Mouse (Mus musculus) heart, postnatal 25 days (tissue): Measurements from ENCODE around the gene Myadm. TPM values are rescaled to one million over a fixed set of nuclear protein-coding genes. Genes with fewer than 3 reads are reported as not detected.
A peak's percentile ranks its signal among the peaks of the same experiment; 100 is the strongest.
"Not testable (repeated sequence)": the region's sequence is repeated elsewhere in the genome, so short reads cannot be mapped to it uniquely, and the experiment has no call there.

Source experiments
- DNase-seq: peaks from one replicate; pipeline ENCODE4 v3.0.0; 2022; ENCODE audit warnings: low spot score
- intact Hi-C: fragments of 180-260 bp; cut with DNase I; formaldehyde crosslinking; loops from one replicate; pipeline ENCODE4 v1.15.1; 2025
- total RNA-seq, 2 experiments: library from RNA; stranded (reverse); gene quantifications; 2 replicates each; pipeline ENCODE4 v1.2.3; 2021

Gene Myadm
- total RNA-seq, 2 experiments from 2014 or later = 157 to 191 TPM

- intact Hi-C loops = no loop called here
- no peak for DNase-seq
Measured at GRCm38 (mm10) chr7:3286036-3286435, 2.8 kb upstream of the Myadm start.

DNA sequence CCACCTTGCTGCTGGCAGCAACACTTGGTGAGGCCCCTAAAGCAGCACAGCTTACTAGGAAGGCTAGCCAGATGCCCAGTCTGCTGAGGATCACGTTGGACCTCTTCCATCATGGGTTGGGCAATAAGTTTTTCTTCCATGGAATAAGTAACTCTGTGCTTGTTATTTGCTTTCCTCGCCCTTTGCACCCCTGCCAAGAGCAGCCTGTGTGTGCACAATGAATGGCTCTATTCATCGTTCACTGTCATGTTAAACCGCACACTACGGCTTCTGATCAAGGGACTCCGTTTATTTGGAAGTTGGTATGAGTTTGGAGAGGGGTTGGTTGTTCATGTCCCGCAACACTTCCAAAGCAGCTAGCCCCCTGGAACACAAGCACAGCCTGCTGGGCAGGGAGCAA is 1.7 kb upstream of the Myadm start:
- no peak for DNase-seq
- intact Hi-C loops = no loop called here

DNA sequence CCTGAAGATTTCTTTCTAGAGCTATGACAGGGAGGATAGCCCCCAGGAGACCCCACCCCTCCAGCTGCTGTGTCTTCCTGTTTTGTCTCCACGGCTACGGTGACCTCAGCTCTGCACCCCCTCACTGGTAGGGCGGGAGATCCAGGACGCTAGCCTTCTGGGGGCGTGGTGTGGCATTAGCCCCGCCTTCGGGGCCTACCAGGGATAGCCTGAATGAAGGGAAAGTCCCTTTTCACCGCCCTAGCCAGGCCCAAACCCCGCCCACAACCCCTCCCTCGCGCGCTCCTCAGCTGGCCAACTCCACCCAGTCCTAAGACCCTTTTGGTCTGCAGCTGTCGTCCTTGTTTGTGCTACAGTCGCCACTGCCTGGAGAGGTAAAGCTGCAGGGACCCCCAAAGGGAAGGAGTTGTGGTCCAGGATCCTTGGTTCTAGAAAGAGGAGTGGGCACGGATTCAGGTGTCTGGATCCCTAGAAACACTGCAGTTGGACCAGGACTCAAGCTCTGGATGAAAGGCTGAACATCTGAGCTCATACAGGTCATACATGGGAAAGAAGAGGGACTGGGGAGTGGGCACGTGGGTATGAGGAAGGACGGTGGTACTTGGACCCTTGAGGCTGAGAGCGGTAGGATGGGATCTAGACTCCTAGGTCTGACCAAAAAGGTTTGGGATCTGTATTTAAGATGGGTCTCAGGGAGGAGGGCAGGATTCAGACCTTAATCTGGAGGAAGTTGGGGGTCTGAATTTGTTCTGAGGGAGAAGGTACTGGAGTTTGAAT is 1.6 kb downstream of the Myadm start:
- intact Hi-C loops = no loop called here
- peak; percentile 99 for DNase-seq

GRCm38 (mm10) chr7:3291197-3291596 is 2.3 kb downstream of the Myadm start:
- intact Hi-C loops = no loop called here
- DNase-seq = peak; percentile 44

DNA sequence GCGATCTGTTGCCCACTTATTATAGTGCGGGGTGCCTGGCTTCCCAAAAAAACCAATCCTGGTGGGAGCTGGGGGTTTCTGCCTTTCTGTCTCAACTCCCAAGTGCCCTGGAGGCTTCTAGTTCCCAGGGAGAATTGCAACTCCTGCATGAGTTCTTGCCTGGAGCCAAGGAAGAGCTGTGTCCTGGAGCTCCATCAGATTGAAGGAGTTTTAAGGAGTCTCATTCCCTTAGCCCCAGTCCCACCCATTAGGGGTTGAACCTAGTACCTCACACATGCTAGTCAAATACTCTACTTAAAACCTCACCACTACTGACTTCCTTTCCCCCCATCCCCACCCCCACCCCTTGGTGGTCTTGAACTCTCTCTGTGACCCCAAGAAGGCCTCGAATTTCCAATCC is 2.9 kb downstream of the Myadm start:
- intact Hi-C loops = loop anchor here (2.0 kb wide), 1 partner anchor 17 kb away; no protein-coding TSS in a partner anchor
- DNase-seq = no peak

DNA sequence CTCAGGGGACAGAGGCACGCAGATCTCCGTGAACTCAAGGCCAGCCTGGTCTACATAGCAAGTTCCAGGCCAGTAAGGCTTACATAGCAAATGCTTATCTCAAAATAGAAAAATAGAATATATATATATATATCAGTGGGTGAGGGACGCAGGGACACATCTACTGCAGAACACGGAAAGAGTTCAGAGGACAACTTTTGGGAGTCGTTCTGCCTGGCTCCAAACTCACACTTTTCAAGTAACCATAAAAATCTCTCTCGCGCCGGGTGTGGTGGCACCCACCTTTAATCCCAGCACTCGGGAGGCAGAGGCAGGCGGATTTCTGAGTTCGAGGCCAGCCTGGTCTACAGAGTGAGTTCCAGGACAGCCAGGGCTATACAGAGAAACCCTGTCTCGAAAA is 3.4 kb downstream of the Myadm start:
- not testable (repeated sequence) for DNase-seq
- intact Hi-C loops = loop anchor here (2.0 kb wide), 1 partner anchor 17 kb away; no protein-coding TSS in a partner anchor

GRCm38 (mm10) chr7:3292791-3293190 is 3.9 kb downstream of the Myadm start:
- intact Hi-C loops = loop anchor here (2.0 kb wide), 1 partner anchor 18 kb away; no protein-coding TSS in a partner anchor
- DNase-seq = peak; percentile 99

- DNase-seq = no peak
- intact Hi-C loops = no loop called here
Measured at GRCm38 (mm10) chr7:3294794-3295193, 5.9 kb downstream of the Myadm start.

DNA sequence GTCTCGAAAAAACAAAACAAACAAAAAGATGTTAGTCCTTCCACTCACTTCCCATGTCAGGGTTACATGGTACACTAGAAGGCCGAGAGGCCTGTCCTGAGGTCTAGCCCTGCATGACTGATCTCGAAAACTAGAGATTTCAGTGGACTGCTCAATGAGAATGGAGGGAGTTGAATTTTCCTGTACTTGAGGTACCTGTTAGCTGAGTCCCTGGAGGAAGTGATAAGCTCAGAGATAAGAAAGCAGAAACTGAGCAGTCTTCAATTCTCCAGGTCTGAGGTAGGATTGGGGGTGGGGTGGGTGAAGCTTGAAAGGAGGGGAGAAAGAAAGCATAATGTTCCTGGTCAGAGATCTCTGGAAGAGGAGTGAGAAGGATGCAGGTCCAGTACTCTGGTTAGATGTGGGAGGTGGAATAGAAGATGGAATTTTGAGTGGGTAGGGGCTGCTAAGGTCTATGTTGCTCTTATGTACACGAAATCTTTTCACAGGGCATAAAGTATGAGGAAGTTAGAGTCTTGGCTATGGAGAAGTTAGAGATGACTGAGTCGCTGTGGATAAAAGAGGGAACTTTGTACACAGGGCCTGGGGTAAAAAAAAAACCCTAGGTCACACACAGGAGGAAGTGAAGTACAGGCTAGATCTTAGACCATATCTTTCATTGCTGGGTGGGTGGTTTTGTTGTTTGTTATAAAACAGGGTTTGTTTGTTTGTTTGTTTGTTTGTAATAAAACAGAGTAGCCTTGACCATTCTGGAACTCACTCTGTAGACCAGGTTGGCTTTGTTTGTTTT is 6.6 kb downstream of the Myadm start:
- no peak for DNase-seq
- intact Hi-C loops = no loop called here

DNA sequence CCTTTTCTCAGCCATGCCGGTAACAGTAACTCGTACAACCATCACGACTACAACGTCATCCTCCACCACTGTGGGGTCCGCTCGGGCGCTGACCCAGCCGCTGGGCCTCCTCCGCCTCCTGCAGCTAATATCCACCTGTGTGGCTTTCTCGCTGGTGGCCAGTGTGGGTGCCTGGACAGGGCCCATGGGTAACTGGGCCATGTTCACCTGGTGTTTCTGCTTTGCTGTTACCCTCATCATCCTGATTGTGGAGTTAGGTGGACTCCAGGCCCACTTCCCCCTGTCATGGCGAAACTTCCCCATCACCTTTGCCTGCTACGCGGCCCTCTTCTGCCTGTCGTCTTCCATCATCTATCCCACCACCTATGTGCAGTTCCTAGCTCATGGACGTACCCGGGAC is 7.8 kb downstream of the Myadm start:
- intact Hi-C loops = no loop called here
- no peak for DNase-seq

DNA sequence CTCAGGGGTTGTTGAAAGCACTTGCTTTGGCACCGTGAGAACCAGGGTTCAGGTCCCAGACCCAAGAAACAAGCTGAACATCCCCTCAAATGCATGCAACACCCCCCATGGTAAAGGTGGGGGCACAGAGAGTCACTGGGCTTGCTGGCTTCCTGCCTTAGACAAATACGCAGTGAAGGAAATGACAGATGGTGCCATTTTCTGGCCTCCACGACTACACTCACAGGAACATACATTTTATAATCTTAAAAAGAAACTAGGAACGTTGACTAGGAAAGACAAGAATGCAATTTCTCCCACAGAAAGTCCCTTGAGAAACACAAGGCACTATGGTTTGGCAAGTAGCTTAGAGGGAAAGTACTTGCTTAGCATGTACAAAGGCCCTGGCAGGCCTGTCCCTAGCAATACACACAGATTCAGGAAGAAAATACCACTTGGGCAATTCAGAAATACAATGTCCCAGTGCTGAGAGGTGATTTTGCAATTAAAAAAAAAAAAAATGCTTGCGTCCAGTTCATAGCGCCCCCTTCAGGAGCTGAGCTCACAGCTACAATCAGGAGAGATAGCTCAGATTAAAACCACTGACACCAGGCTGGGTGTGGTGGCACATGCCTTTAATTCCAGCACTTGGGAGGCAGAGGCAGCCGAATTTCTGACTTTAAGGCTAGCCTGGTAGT is 11.2 kb downstream of the Myadm start:
- intact Hi-C loops = loop anchor here (5.0 kb wide), 2 partner anchors 33 to 78 kb away; no protein-coding TSS in a partner anchor
- no peak for DNase-seq

DNA sequence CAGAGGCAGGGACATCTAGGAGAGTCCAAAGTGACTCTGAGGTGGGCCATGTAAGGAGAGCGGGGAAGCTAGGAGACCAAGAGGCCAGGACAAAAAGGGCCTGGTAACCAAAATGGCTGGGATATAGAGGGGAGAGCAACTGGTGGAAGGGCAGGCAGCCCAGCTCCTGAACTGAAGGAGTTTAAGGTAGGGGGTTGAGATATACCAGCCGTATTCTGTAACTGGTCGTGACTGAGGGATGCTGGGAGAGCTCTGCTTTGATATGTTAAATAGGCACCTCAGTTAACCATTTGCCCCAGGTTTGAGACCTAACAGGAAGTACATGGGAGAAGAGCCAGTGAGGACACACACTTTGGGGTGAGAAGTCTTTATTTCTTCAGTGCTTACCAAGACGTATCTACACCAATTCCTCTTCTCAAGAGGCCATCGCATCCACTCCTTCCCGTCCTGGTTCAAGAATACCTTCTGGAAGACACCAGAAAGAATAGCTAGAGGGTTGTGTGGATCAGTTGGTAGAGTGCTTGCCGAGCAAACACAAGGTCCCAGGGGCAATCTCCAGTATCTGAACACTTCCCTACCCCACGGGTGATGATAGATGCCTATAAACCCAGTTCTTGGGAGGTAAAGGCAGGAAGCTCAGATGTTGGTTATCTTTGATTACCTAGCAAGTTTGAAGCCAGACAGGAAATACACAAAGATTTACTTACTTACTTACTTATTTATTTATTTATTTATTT is 12.2 kb downstream of the Myadm start:
- intact Hi-C loops = loop anchor here (5.0 kb wide), 2 partner anchors 34 to 79 kb away; no protein-coding TSS in a partner anchor
- DNase-seq = no peak

DNA sequence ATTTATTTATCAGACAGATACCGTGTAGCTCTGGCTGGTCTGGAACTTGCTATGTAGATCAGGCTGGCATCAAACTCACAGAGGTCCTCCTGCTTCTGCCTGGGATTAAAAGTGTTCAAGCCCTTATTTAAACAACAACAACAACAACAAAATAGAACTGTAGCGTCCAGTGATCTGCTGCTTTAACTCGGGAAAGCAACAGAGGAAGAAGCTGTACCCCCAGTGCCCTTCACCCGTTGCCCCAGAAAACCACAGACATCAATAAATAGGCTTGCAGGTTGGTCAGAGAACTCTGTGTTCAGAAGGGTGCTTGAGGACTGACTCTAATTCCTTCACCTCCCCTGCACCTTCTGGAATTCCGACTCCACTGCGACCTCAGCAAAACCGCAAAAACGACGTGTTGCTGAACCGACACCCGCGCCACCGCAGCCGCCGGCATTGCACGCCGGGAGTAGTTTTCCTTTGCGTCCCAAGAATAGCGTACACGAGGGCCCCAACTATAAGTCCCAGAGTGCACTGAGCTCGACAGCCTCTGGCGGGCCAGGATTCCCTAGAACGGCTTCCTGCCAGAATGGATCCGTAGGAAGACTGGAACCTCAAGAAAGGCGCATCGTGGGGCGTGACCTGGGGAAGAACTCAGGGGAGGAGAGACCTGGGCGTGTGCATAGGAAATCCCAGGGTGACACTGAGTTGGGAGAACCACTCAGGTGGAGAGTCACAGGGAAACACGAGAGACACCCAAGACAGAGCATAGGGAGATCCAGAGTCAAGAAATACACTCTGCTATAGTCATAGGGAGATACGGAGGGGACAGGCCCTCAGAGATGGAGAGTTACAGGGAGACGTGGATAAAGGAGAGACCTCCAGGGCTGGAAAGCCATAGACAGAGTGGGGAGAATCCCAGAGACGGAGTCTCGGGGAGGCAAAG is 13.0 kb downstream of the Myadm start:
- intact Hi-C loops = loop anchor here (2.0 to 5.0 kb wide), 3 partner anchors 35 to 80 kb away; no protein-coding TSS in a partner anchor
- DNase-seq = peak; percentile 17

GRCm38 (mm10) chr7:3302556-3303275 is 13.8 kb downstream of the Myadm start:
- no peak for DNase-seq
- intact Hi-C loops = loop anchor here (2.0 to 5.0 kb wide), 3 partner anchors 35 to 80 kb away; no protein-coding TSS in a partner anchor

DNA sequence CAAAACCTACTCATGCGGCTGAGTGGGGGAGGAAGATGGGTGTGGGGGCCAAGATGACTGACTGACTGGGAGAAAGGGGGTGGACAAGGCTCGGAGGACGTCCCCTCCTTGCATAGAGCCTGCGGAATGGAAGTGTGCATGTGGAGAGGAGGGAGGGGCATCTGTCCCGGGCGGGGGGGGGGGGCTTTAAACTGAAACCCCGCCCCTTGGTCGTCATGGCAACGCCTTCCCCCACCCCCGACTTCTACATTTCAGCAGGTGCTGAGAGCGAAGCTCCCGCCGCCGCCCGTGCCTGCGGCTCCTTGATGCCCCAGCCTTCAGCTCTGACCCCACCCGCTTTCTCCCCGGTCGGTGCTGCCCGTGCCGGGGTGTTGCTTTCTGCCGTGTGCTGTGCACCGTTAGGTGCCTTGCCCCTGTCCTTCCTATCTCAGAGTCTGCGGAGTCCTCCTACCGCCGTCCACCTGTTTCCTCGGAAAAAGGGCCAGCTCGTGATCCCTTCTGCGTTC is 14.4 kb downstream of the Myadm start:
- intact Hi-C loops = loop anchor here (2.0 to 5.0 kb wide), 3 partner anchors 36 to 81 kb away; no protein-coding TSS in a partner anchor
- no peak for DNase-seq

DNA sequence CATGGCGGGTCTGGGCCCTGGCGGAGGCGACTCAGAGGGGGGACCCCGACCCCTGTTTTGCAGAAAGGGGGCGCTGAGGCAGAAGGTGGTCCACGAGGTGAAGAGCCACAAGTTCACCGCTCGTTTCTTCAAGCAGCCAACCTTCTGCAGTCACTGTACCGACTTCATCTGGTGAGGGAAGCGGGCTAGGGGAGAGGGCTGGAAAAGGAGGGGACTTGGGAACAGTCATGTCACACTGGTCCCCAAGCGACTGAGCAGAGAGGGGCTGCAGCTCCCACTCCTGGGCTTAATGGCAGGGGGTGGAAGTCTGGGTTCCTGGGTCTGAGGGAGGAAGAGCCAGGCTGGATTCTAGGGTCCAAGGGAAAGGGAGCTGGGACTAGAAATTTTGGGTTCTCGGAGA is 14.9 kb downstream of the Myadm start:
- no peak for DNase-seq
- intact Hi-C loops = loop anchor here (2.0 to 5.0 kb wide), 3 partner anchors 36 to 81 kb away; no protein-coding TSS in a partner anchor

DNA sequence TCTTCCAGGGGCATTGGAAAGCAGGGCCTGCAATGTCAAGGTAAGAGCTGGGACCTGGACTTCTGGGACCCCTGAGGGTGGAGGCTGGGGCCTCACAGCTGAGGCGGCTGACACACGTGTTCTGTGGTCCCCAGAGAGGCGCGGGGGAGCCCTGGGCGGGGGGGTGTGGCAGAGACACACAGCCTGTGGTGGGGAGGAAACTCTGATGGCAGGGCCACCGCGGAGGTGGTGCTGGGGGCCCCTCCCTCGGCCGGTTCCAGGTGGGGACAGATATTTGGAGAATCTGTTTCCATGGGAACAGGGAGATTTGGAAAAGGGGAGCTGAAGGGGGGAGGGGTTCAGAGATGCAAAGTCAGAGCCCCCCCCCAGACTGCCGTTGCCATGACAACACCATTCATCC is 15.4 kb downstream of the Myadm start:
- no peak for DNase-seq
- intact Hi-C loops = loop anchor here (5.0 kb wide), 2 partner anchors 37 to 82 kb away; no protein-coding TSS in a partner anchor
